Mouse (Mus musculus) stomach, postnatal 0 days (tissue): Measurements from ENCODE around the gene Shisal1. TPM values are rescaled to one million over a fixed set of nuclear protein-coding genes. Genes with fewer than 3 reads are reported as not detected.

Experiments
- ATAC-seq: fragments of 200-750 bp; cut with Nextera tagmentation; 2 replicates; pipeline ENCODE4 v1.8.0; 2017; ENCODE audit not compliant: low FRiP score, low TSS enrichment
- DNase-seq: peaks from one replicate; pipeline ENCODE4 v3.0.0-alpha.2; 2016; ENCODE audit warnings: low spot score
- H3K27ac ChIP-seq: fragments of 300-500 bp; sonication (generic); replicated peaks from 2 replicates; pipeline ENCODE4 v1.5.1; 2014; ENCODE audit warnings: mild to moderate bottlenecking, control low read depth
- H3K27me3 ChIP-seq: fragments of 300-500 bp; sonication (generic); 2 replicates; pipeline ENCODE4 v1.6.1; 2014; ENCODE audit warnings: low read length; ENCODE audit not compliant: control insufficient read depth, insufficient read depth
- H3K36me3 ChIP-seq: fragments of 300-500 bp; sonication (generic); 2 replicates; pipeline ENCODE4 v1.6.1; 2014; ENCODE audit warnings: low read length, mixed read lengths; ENCODE audit not compliant: control insufficient read depth, insufficient read depth
- H3K4me1 ChIP-seq: fragments of 300-500 bp; sonication (generic); replicated peaks from 2 replicates; pipeline ENCODE4 v1.6.1; 2014; ENCODE audit warnings: antibody characterized with exemption; ENCODE audit not compliant: control insufficient read depth, insufficient read depth
- H3K4me2 ChIP-seq: fragments of 300-500 bp; sonication (generic); replicated peaks from 2 replicates; pipeline ENCODE4 v1.6.1; 2014; ENCODE audit warnings: low read depth, mild to moderate bottlenecking, control low read depth, moderate library complexity
- H3K4me3 ChIP-seq: fragments of 300-500 bp; sonication (generic); 2 replicates; pipeline ENCODE4 v1.5.1; 2014; ENCODE audit warnings: low read depth, low read length, control low read depth
- H3K9ac ChIP-seq: fragments of 300-500 bp; sonication (generic); 2 replicates; pipeline ENCODE4 v1.6.1; 2014; ENCODE audit warnings: mild to moderate bottlenecking, low read length, control low read depth, mixed read lengths
- H3K9me3 ChIP-seq: fragments of 300-500 bp; sonication (generic); 2 replicates; pipeline ENCODE4 v1.6.1; 2016; ENCODE audit warnings: low read length; ENCODE audit not compliant: control insufficient read depth
- CTCF ChIP-seq: IDR thresholded peaks from 2 replicates; pipeline ENCODE4 v1.5.1; 2016; ENCODE audit warnings: antibody characterized with exemption, low read depth, mild to moderate bottlenecking, moderate library complexity
- EP300 ChIP-seq: optimal IDR thresholded peaks from 2 replicates; pipeline ENCODE3; 2016; ENCODE audit warnings: antibody characterized with exemption
- WGBS: fragments of 180-500 bp; shearing (Covaris S2); extraction: QIAGEN DNeasy Blood & Tissue Kit; methylation state at CpG from one replicate; pipeline ENCODE4 v1.1.7; 2014; 5-methylcytosine and 5-hydroxymethylcytosine counted together
- polyA plus RNA-seq: library from polyadenylated mRNA; unstranded; fragments of >200 nt; fragmentation: Nextera tagmentation; extraction: Ambion mirVana; gene quantifications from 2 replicates; pipeline ENCODE4 v1.2.1, GENCODE M21; 2015

Shisal1 gene
- polyA plus RNA-seq, 1 experiment from 2014 or later, result 0.82 TPM

- TF ChIP-seq EP300 (no peak), CTCF (no peak)
- H3K27me3 ChIP-seq, result peaks cover under 1% of the 10 kb centered on the region; the same call in 1 of the 2 replicates
- H3K27ac ChIP-seq, result no peak overlapping the region
- H3K4me1 ChIP-seq, result no peaks in the 10 kb centered on the region
- 46% methylated on average over 3 of the region's 3 CpGs for WGBS
- ATAC-seq (no peak), DNase-seq (no peak)
- no peak overlapping the region for H3K4me2 ChIP-seq
- no peaks in the 10 kb centered on the region for H3K36me3 ChIP-seq
- H3K9ac ChIP-seq, result no peak overlapping the region
- H3K4me3 ChIP-seq, result no peak overlapping the region
- H3K9me3 ChIP-seq, result no peaks in the 10 kb centered on the region
Observed at GRCm38 (mm10) chr15:84440820-84441219, 6.1 kb downstream of the Shisal1 start.

GRCm38 (mm10) chr15:84433586-84434185 lies 13.2 kb downstream of the Shisal1 start:
- H3K9ac ChIP-seq, result no peak overlapping the region
- no peak overlapping the region for H3K27ac ChIP-seq
- WGBS, result 77% methylated on average over 10 of the region's 10 CpGs
- no peak overlapping the region for H3K4me3 ChIP-seq
- no peaks in the 10 kb centered on the region for H3K9me3 ChIP-seq
- no peak for TF ChIP-seq EP300
- no peak for TF ChIP-seq CTCF
- no peak overlapping the region for H3K4me2 ChIP-seq
- DNase-seq, result no peak
- ATAC-seq, result no peak
- no peaks in the 10 kb centered on the region for H3K27me3 ChIP-seq
- H3K4me1 ChIP-seq, result no peaks in the 10 kb centered on the region
- H3K36me3 ChIP-seq, result no peaks in the 10 kb centered on the region

GRCm38 (mm10) chr15:84430482-84430881 lies 16.4 kb downstream of the Shisal1 start:
- Histone ChIP-seq H3K9me3 (no peaks in the 10 kb centered on the region), H3K36me3 (no peaks in the 10 kb centered on the region), H3K9ac (no peak overlapping the region), H3K4me3 (no peak overlapping the region), H3K4me2 (no peak overlapping the region), H3K27me3 (no peaks in the 10 kb centered on the region), H3K27ac (no peak overlapping the region), H3K4me1 (no peaks in the 10 kb centered on the region)
- DNase-seq, result no peak
- ATAC-seq, result no peak
- TF ChIP-seq EP300 (no peak), CTCF (no peak)
- 60% methylated on average over 5 of the region's 5 CpGs for WGBS

- no peak for DNase-seq
- no peaks in the 10 kb centered on the region for H3K36me3 ChIP-seq
- TF ChIP-seq CTCF, result no peak
- TF ChIP-seq EP300, result no peak
- H3K4me3 ChIP-seq, result no peak overlapping the region
- no peak overlapping the region for H3K9ac ChIP-seq
- WGBS, result 87% methylated on average over 6 of the region's 6 CpGs
- H3K4me2 ChIP-seq, result no peak overlapping the region
- no peak for ATAC-seq
- no peaks in the 10 kb centered on the region for H3K27me3 ChIP-seq
- no peaks in the 10 kb centered on the region for H3K4me1 ChIP-seq
- H3K27ac ChIP-seq, result no peak overlapping the region
- H3K9me3 ChIP-seq, result no peaks in the 10 kb centered on the region
Observed at GRCm38 (mm10) chr15:84427624-84428023, 19.3 kb downstream of the Shisal1 start.

- no peaks in the 10 kb centered on the region for H3K4me1 ChIP-seq
- no peak overlapping the region for H3K27ac ChIP-seq
- no peak overlapping the region for H3K4me2 ChIP-seq
- WGBS, result 67% methylated on average over 5 of the region's 5 CpGs
- TF ChIP-seq EP300, result no peak
- no peak for TF ChIP-seq CTCF
- H3K27me3 ChIP-seq, result no peaks in the 10 kb centered on the region
- DNase-seq (no peak), ATAC-seq (no peak)
- no peak overlapping the region for H3K9ac ChIP-seq
- H3K4me3 ChIP-seq, result no peak overlapping the region
- no peaks in the 10 kb centered on the region for H3K9me3 ChIP-seq
- no peaks in the 10 kb centered on the region for H3K36me3 ChIP-seq
Observed at GRCm38 (mm10) chr15:84425733-84426132, 21.2 kb downstream of the Shisal1 start.

GRCm38 (mm10) chr15:84423781-84424180 lies 23.1 kb downstream of the Shisal1 start:
- Histone ChIP-seq H3K27ac (no peak overlapping the region), H3K27me3 (no peaks in the 10 kb centered on the region), H3K36me3 (no peaks in the 10 kb centered on the region), H3K4me2 (no peak overlapping the region), H3K4me3 (no peak overlapping the region), H3K9ac (no peak overlapping the region), H3K9me3 (no peaks in the 10 kb centered on the region), H3K4me1 (no peaks in the 10 kb centered on the region)
- DNase-seq (no peak), ATAC-seq (no peak)
- TF ChIP-seq CTCF, result no peak
- TF ChIP-seq EP300, result no peak
- 83% methylated on average over 5 of the region's 5 CpGs for WGBS
